Mouse (Mus musculus) adrenal gland, adult (tissue): Measurements from ENCODE around the gene Dock6.
"Not testable (repeated sequence)": the region's sequence is repeated elsewhere in the genome, so short reads cannot be mapped to it uniquely, and the experiment has no call there.

Source experiments
- DNase-seq, 2 experiments: peaks; one replicate each; pipeline ENCODE4 v3.0.0; 2022 to 2023; ENCODE audit warnings: low spot score in 1 of 2; ENCODE audit not compliant: inconsistent age in 2 of 2

Dock6 gene

GRCm38 (mm10) chr9:21816716-21817305, 35.6 kb downstream of the Dock6 start:
- no peak for DNase-seq

GRCm38 (mm10) chr9:21811170-21811569, 41.3 kb downstream of the Dock6 start:
- DNase-seq, result no peak

GRCm38 (mm10) chr9:21808561-21808960, 43.9 kb downstream of the Dock6 start:
- DNase-seq, result no peak

GRCm38 (mm10) chr9:21806976-21807375, 45.5 kb downstream of the Dock6 start:
- DNase-seq, result no peak

GRCm38 (mm10) chr9:21806363-21806762, 46.1 kb downstream of the Dock6 start:
- no peak for DNase-seq

- peak; percentile 92 to 96 for DNase-seq
Observed at GRCm38 (mm10) chr9:21803986-21804644, 48.3 kb downstream of the Dock6 start.

- no peak for DNase-seq
Observed at GRCm38 (mm10) chr9:21801591-21801990, 50.8 kb downstream of the Dock6 start.

GRCm38 (mm10) chr9:21801121-21801520, 51.3 kb downstream of the Dock6 start:
- DNase-seq, result no peak

GRCm38 (mm10) chr9:21799010-21799350, 53.5 kb downstream of the Dock6 start:
- no peak for DNase-seq

- DNase-seq, result peak; percentile 93 to 98
Observed at GRCm38 (mm10) chr9:21798345-21799009, 54.0 kb downstream of the Dock6 start, which contains the start of gene Kank2. Gene Kank2 (minus strand): TSS chr9:21798744.

GRCm38 (mm10) chr9:21797921-21798344, 54.5 kb downstream of the Dock6 start:
- peak; percentile 75 to 89 for DNase-seq

GRCm38 (mm10) chr9:21796919-21797318, 55.5 kb downstream of the Dock6 start:
- DNase-seq, result peak in 1 of 2 experiments; percentile 53

GRCm38 (mm10) chr9:21796259-21796658, 56.2 kb downstream of the Dock6 start:
- DNase-seq, result peak in 1 of 2 experiments; percentile 49

GRCm38 (mm10) chr9:21795579-21795978, 56.9 kb downstream of the Dock6 start:
- DNase-seq, result peak in 1 of 2 experiments; percentile 41

GRCm38 (mm10) chr9:21794925-21795324, 57.5 kb downstream of the Dock6 start:
- DNase-seq, result no peak

- no peak for DNase-seq
Observed at GRCm38 (mm10) chr9:21794344-21794834, 58.0 kb downstream of the Dock6 start.

- DNase-seq, result not testable (repeated sequence)
Observed at GRCm38 (mm10) chr9:21793507-21793906, 58.9 kb downstream of the Dock6 start.

- peak; percentile 70 to 75 for DNase-seq
Observed at GRCm38 (mm10) chr9:21792644-21793043, 59.8 kb downstream of the Dock6 start.

- peak; percentile 85 to 96 for DNase-seq
Observed at GRCm38 (mm10) chr9:21791861-21792260, 60.6 kb downstream of the Dock6 start.

- no peak for DNase-seq
Observed at GRCm38 (mm10) chr9:21788234-21788633, 64.2 kb downstream of the Dock6 start.

GRCm38 (mm10) chr9:21787654-21788053, 64.8 kb downstream of the Dock6 start:
- peak in 1 of 2 experiments; percentile 34 for DNase-seq

GRCm38 (mm10) chr9:21786906-21787305, 65.5 kb downstream of the Dock6 start:
- DNase-seq, result peak; percentile 71 to 86
